Mouse (Mus musculus): ENCODE data around the gene Nes.

GRCm38 (mm10) chr3:87948378-87949265, 22.3 kb upstream of the Nes start, which contains the start of gene Crabp2:
- TF ChIP-seq FLI1 (IDR thresholded peaks at IDR 0.05; ENCODE audit: low read length): no peak
- no peak for TF ChIP-seq GATA1 (IDR thresholded peaks at IDR 0.05; ENCODE audit: borderline replicate concordance, low read length)

Data from megakaryocyte, embryonic 14.5 days (primary cell).